Mouse (Mus musculus) megakaryocyte, embryonic 14.5 days (primary cell): ENCODE data around the gene Adamts1.

ENCODE experiments used
- FLI1 ChIP-seq: IDR thresholded peaks from 2 replicates; pipeline ENCODE4 v1.6.1; 2012; ENCODE audit warnings: low read length, inconsistent platforms, mixed read lengths
- GATA1 ChIP-seq: IDR thresholded peaks from 3 replicates; pipeline ENCODE4 v1.6.1; 2012; ENCODE audit warnings: mixed read lengths, low read length, inconsistent platforms, borderline replicate concordance

- TF ChIP-seq GATA1 (no peak), FLI1 (no peak)
Observed at GRCm38 (mm10) chr16:85762052-85762665, 40.8 kb downstream of the Adamts1 start.
